Mouse (Mus musculus) liver, embryonic 12.5 days (tissue): ENCODE data around the gene Was. TPM values are rescaled to one million over a fixed set of nuclear protein-coding genes. Genes with fewer than 3 reads are reported as not detected.
"Not testable (repeated sequence)": the region's sequence is repeated elsewhere in the genome, so short reads cannot be mapped to it uniquely, and the experiment has no call there.

ENCODE experiments used
- ATAC-seq: fragments of 200-750 bp; cut with Nextera tagmentation; 2 replicates; pipeline ENCODE4 v1.8.0; 2017; ENCODE audit warnings: moderate number of reproducible peaks, mild to moderate bottlenecking, moderate library complexity
- H3K27ac ChIP-seq: fragments of 300-500 bp; sonication (generic); 2 replicates; pipeline ENCODE4 v1.5.1; 2016; ENCODE audit warnings: mild to moderate bottlenecking
- H3K27me3 ChIP-seq: fragments of 300-500 bp; sonication (generic); replicated peaks from 2 replicates; pipeline ENCODE4 v1.6.1; 2016; ENCODE audit warnings: mild to moderate bottlenecking, moderate library complexity
- H3K36me3 ChIP-seq: fragments of 300-500 bp; sonication (generic); 2 replicates; pipeline ENCODE4 v1.6.1; 2016; ENCODE audit warnings: mild to moderate bottlenecking, moderate library complexity
- H3K4me1 ChIP-seq: fragments of 300-500 bp; sonication (generic); 2 replicates; pipeline ENCODE4 v1.6.1; 2016
- H3K4me2 ChIP-seq: fragments of 300-500 bp; sonication (generic); 2 replicates; pipeline ENCODE4 v1.6.1; 2016; ENCODE audit warnings: mild to moderate bottlenecking, moderate library complexity
- H3K4me3 ChIP-seq: fragments of 300-500 bp; sonication (generic); 2 replicates; pipeline ENCODE4 v1.5.1; 2016; ENCODE audit warnings: mild to moderate bottlenecking, moderate library complexity
- H3K9ac ChIP-seq: fragments of 300-500 bp; sonication (generic); 2 replicates; pipeline ENCODE4 v1.6.1; 2016; ENCODE audit warnings: mild to moderate bottlenecking, moderate library complexity
- H3K9me3 ChIP-seq: fragments of 300-500 bp; sonication (generic); replicated peaks from 2 replicates; pipeline ENCODE4 v1.6.1; 2016; ENCODE audit warnings: mild to moderate bottlenecking, moderate library complexity
- WGBS: fragments of 180-500 bp; shearing (Covaris S2); methylation state at CpG from one replicate; pipeline ENCODE4 v1.1.7; 2016; ENCODE audit not compliant: insufficient replicate concordance; 5-methylcytosine and 5-hydroxymethylcytosine counted together
- polyA plus RNA-seq: library from polyadenylated mRNA; unstranded; fragments of >200 nt; fragmentation: Nextera tagmentation; extraction: Ambion mirVana; gene quantifications from 2 replicates; pipeline ENCODE4 v1.2.1, GENCODE M21; 2016

The Was gene
- polyA plus RNA-seq, 1 experiment from 2014 or later: 3.5 TPM

DNA sequence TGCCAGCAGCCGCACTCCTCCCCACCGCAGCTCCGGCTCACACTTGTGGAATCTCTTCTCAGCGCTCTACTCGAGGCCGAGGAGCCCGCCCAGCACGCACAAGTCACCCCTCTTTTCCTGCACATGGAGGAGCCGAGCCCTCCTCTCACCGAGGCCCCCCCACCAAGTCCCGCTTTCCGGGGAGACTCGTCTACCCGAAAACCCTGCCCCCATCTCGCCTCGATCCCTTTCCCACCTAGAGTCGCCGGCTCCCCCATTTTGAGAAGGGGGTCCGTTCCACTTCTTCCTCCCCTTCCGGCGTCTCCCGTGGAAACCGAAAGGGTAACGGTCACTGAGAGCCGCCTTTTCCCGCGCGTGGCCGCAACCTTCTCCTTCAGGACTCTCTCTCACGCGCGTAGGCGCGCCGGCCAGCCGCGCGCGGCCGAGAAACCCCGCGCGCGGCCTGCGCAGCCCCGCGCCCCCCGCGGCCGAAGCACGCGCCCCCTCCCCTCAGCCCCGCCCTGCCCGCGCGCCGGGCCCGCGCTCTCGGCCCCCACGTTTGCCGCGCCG, 16.3 kb downstream of the Was start:
- Histone ChIP-seq H3K9ac (peak overlapping the region; percentile 80), H3K4me1 (peaks cover 31% of the 10 kb centered on the region), H3K36me3 (peaks cover 37% of the 10 kb centered on the region), H3K4me2 (peak overlapping the region; percentile 68), H3K9me3 (no peaks in the 10 kb centered on the region), H3K27me3 (no peaks in the 10 kb centered on the region), H3K4me3 (peak overlapping the region; percentile 73), H3K27ac (peak overlapping the region; percentile 90)
- no peak; the same call in 1 of the 2 replicates for ATAC-seq
- WGBS: 19% methylated on average over 49 of the region's 64 CpGs

DNA sequence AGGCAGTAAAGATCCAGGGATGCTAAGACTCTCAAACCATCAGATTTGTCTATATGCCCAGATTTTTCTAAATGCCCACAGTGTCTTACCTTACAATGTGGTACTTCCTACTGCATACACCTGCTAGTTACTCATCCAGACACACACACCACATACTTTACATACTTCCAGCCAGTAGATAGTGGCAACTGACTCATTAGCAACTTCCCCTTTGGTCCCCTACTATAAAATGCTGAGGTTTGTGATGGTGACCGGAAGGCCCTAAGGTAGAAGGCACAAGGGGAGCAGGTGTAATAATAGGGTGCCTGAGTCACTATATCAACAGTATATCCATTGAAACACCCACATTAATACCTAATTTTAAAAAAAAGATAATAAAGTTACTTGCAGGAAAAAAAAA, 21.1 kb downstream of the Was start:
- H3K9ac ChIP-seq: no peak overlapping the region
- peaks cover 83% of the 10 kb centered on the region for H3K36me3 ChIP-seq
- peaks cover 17% of the 10 kb centered on the region for H3K4me1 ChIP-seq
- H3K4me3 ChIP-seq: no peak overlapping the region
- H3K27me3 ChIP-seq: no peaks in the 10 kb centered on the region
- no peaks in the 10 kb centered on the region for H3K9me3 ChIP-seq
- H3K27ac ChIP-seq: no peak overlapping the region
- ATAC-seq: no peak
- no peak overlapping the region for H3K4me2 ChIP-seq
- WGBS: 88% methylated on average over 1 of the region's 1 CpGs

DNA sequence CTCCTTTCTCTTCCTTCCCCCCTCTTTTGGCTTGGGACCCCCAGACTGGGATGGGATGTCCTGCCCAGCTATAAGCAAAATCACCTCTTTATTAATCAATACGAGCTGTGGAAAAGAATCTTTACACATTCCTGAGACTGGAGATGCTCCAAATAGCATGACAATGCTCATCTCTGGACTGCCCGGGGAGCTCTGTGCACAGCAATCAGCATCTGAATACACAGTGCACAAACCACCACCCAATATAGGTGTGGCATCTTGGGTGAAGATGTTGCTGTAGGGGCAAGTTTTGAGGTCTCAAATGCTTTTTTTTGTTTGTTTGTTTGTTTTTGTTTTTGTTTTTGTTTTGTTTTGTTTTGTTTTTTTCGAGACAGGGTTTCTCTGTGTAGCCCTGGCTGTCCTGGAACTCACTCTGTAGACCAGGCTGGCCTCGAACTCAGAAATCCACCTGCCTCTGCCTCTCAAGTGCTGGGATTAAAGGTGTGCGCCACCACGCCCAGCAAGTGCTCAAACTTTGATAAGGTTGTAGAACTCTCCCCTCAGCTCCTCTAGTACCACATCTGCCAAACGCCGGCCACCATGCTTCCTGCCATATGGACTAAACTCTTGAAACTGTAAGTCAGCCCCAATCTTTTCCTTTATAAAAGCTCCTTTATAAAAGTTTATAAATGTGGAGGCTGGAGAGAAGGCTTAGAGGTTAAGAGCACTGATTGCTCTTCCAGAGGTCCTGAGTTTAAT, 39.1 kb downstream of the Was start:
- ATAC-seq, H3K9me3 ChIP-seq, H3K27me3 ChIP-seq, H3K9ac ChIP-seq, H3K4me3 ChIP-seq, H3K4me1 ChIP-seq, H3K27ac ChIP-seq, H3K4me2 ChIP-seq, H3K36me3 ChIP-seq: not testable (repeated sequence)
- WGBS: 64% methylated on average over 8 of the region's 8 CpGs

DNA sequence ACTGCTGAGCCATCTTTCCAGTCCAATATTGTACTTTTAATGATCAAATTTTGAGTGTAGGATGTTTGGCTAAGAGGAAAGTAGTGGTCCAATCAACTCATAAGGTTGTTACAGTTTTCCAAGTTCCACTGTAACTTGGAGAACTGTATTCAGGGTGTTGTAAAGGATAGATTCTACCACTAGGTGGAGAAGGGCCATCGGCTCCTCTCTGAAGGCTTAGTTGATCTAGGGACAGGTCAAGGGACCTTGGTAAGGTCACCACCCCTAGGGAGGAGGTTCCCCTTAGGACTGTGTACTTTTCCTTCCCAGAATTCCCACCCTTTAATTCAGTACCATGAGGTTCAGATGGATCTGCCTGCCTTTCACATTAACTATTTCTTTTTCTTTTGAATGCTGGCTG, 57.3 kb downstream of the Was start:
- Histone ChIP-seq H3K4me3 (no peak overlapping the region), H3K27me3 (no peaks in the 10 kb centered on the region), H3K4me1 (no peaks in the 10 kb centered on the region), H3K9ac (no peak overlapping the region), H3K4me2 (no peak overlapping the region), H3K36me3 (no peaks in the 10 kb centered on the region), H3K27ac (no peak overlapping the region), H3K9me3 (no peaks in the 10 kb centered on the region)
- no peak for ATAC-seq
- 37% methylated on average over 1 of the region's 1 CpGs for WGBS

Other genes with a start within 250 kb of the Was start
- 57.3 and 60.1 TPM in 2 replicates for gene Otud5, start 249.1 kb downstream of the Was start, polyA plus RNA-seq
- 5.0 and 5.2 TPM in 2 replicates for gene Pim2, start 212.2 kb downstream of the Was start, polyA plus RNA-seq
- gene Slc35a2, start 206.5 kb downstream of the Was start, polyA plus RNA-seq: 19.7 and 23.1 TPM in 2 replicates
- 65.0 and 65.2 TPM in 2 replicates for gene Pqbp1, start 191.2 kb downstream of the Was start, polyA plus RNA-seq
- gene Timm17b, start 191.1 kb downstream of the Was start, polyA plus RNA-seq: 98.3 and 98.9 TPM in 2 replicates
- not detected in 2 replicates for gene Gm10491, start 182.7 kb downstream of the Was start, polyA plus RNA-seq
- not detected in 2 replicates for gene Gm10490, start 181.0 kb downstream of the Was start, polyA plus RNA-seq
- gene Pcsk1n, start 170.7 kb downstream of the Was start, polyA plus RNA-seq: 0.26 and 0.33 TPM in 2 replicates
- 0.17 TPM in 1 of 2 replicates, not detected in the other for gene Eras, start 161.9 kb downstream of the Was start, polyA plus RNA-seq
- gene Hdac6, start 142.6 kb downstream of the Was start, polyA plus RNA-seq: 15.4 and 15.8 TPM in 2 replicates
- gene Gata1, start 112.4 kb downstream of the Was start, polyA plus RNA-seq: 148 and 156 TPM in 2 replicates
- 0.25 TPM in 1 of 2 replicates, not detected in the other for gene Glod5, start 72.0 kb downstream of the Was start, polyA plus RNA-seq
- 57.1 and 57.5 TPM in 2 replicates for gene Suv39h1, start 15.7 kb downstream of the Was start, polyA plus RNA-seq
- gene Wdr13, start 42.4 kb upstream of the Was start, polyA plus RNA-seq: 9.4 and 9.9 TPM in 2 replicates
- 351 and 363 TPM in 2 replicates for gene Rbm3, start 55.4 kb upstream of the Was start, polyA plus RNA-seq
- gene Tbc1d25, start 85.7 kb upstream of the Was start, polyA plus RNA-seq: 6.7 and 7.0 TPM in 2 replicates
- gene Ebp, start 103.0 kb upstream of the Was start, polyA plus RNA-seq: 58.3 and 59.8 TPM in 2 replicates
- gene Porcn, start 116.0 kb upstream of the Was start, polyA plus RNA-seq: 1.2 and 1.4 TPM in 2 replicates
- gene Ftsj1, start 161.9 kb upstream of the Was start, polyA plus RNA-seq: 42.2 and 42.6 TPM in 2 replicates
- 75.0 and 77.7 TPM in 2 replicates for gene Slc38a5, start 180.6 kb upstream of the Was start, polyA plus RNA-seq
- gene Ssxb10, start 236.9 kb upstream of the Was start, polyA plus RNA-seq: not detected in 2 replicates